7 mouse cellular contexts compared by ENCODE assay signal in genomic region chr15:81859330-81860255, GRCm38 (mm10). TPM values are rescaled to one million over a fixed set of nuclear protein-coding genes. Genes with fewer than 3 reads are reported as not detected.
DNase-seq lines count a peak whose midpoint lies in the region; ATAC-seq lines count a peak whose summit lies in the region.

No protein-coding gene starts in this region.

- no peaks in the 10 kb centered on the region for H3K27me3 ChIP-seq in embryonic facial prominence, embryonic 11.5 days (ENCODE audit: control insufficient read depth, insufficient read depth, low read length)
- H3K27me3 ChIP-seq in limb, embryonic 10.5 days (ENCODE audit: low read depth, poor library complexity, severe bottlenecking): no peaks in the 10 kb centered on the region
- no peaks in the 10 kb centered on the region for H3K27me3 ChIP-seq in midbrain, embryonic 13.5 days

- H3K4me2 ChIP-seq in embryonic facial prominence, embryonic 11.5 days (ENCODE audit: low read depth, low read length): peak overlapping the region; percentile 76
- peak overlapping the region; percentile 96 for H3K4me2 ChIP-seq in midbrain, embryonic 13.5 days (replicated peaks)

- peak; percentile 70 for ATAC-seq in embryonic facial prominence, embryonic 11.5 days (replicated peaks; ENCODE audit: insufficient number of reproducible peaks, low FRiP score, low TSS enrichment, low read depth)
- peak; percentile 49 for ATAC-seq in granulocyte monocyte progenitor cell, adult 5-6 weeks (replicated peaks; ENCODE audit: poor library complexity, severe bottlenecking)
- peak; percentile 80 for ATAC-seq in midbrain, embryonic 13.5 days

- peak overlapping the region; percentile 81 for H3K4me3 ChIP-seq in embryonic facial prominence, embryonic 11.5 days (ENCODE audit: low read depth, low read length)
- peak overlapping the region; percentile 95 for H3K4me3 ChIP-seq in limb, embryonic 10.5 days
- peak overlapping the region; percentile 94 for H3K4me3 ChIP-seq in midbrain, embryonic 13.5 days (replicated peaks)

- H3K27ac ChIP-seq in embryonic facial prominence, embryonic 11.5 days (replicated peaks; ENCODE audit: low read depth, low read length): peak overlapping the region; percentile 77
- H3K27ac ChIP-seq in limb, embryonic 10.5 days: peak overlapping the region; percentile 96
- H3K27ac ChIP-seq in midbrain, embryonic 13.5 days: peak overlapping the region; percentile 92

- no peaks in the 10 kb centered on the region for H3K4me1 ChIP-seq in embryonic facial prominence, embryonic 11.5 days (ENCODE audit: control insufficient read depth, insufficient read depth, low read length)
- peaks cover 38% of the 10 kb centered on the region for H3K4me1 ChIP-seq in limb, embryonic 10.5 days
- peaks cover 47% of the 10 kb centered on the region for H3K4me1 ChIP-seq in midbrain, embryonic 13.5 days (replicated peaks)

- no peaks in the 10 kb centered on the region for H3K36me3 ChIP-seq in embryonic facial prominence, embryonic 11.5 days (replicated peaks; ENCODE audit: control insufficient read depth, insufficient read depth, low read depth, low read length)
- peaks cover 20% of the 10 kb centered on the region for H3K36me3 ChIP-seq in limb, embryonic 10.5 days
- H3K36me3 ChIP-seq in midbrain, embryonic 13.5 days: peaks cover 10% of the 10 kb centered on the region

- H3K9me3 ChIP-seq in embryonic facial prominence, embryonic 11.5 days (replicated peaks; ENCODE audit: control insufficient read depth, low read length): no peaks in the 10 kb centered on the region
- H3K9me3 ChIP-seq in limb, embryonic 10.5 days (replicated peaks): no peaks in the 10 kb centered on the region
- no peaks in the 10 kb centered on the region for H3K9me3 ChIP-seq in midbrain, embryonic 13.5 days

- peak; percentile 85 for DNase-seq in adrenal gland, postnatal 10 days
- peak; percentile 95 for DNase-seq in embryonic facial prominence, embryonic 11.5 days (ENCODE audit: low spot score)
- DNase-seq in kidney, adult 11 months: peak; percentile 95
- peak; percentile 88 for DNase-seq in limb, embryonic 10.5 days (ENCODE audit: low spot score)
- peak; percentile 67 for DNase-seq in spleen, adult 12 weeks (ENCODE audit: low spot score)

- 0% methylated on average over 39 of the region's 39 CpGs for WGBS in embryonic facial prominence, embryonic 11.5 days
- whole genome bisulfite sequencing in limb, embryonic 10.5 days: under 1% methylated on average over 39 of the region's 39 CpGs
- under 1% methylated on average over 39 of the region's 39 CpGs for WGBS in midbrain, embryonic 13.5 days

- H3K9ac ChIP-seq in embryonic facial prominence, embryonic 11.5 days (replicated peaks; ENCODE audit: low read length): peak overlapping the region; percentile 83
- peak overlapping the region; percentile 86 for H3K9ac ChIP-seq in midbrain, embryonic 13.5 days (replicated peaks)

RNA-seq across cellular contexts. Expression of gene Tob2, which starts 1.0 kb away (rescaled TPM):
- 100 to 1,000 TPM; 108 to 183 TPM for total RNA-seq in adrenal gland, postnatal 10 days (2021)
- polyA plus RNA-seq in embryonic facial prominence, embryonic 11.5 days (2014; fragmentation: Nextera tagmentation; extraction: Ambion mirVana): 10.7 and 11.1 TPM in 2 replicates
- 35.0 and 39.6 TPM in 2 replicates for total RNA-seq in granulocyte monocyte progenitor cell, adult 5-6 weeks (2014; fragmentation: Nextera tagmentation)
- total RNA-seq in granulocyte monocyte progenitor cell, adult 5-6 weeks (2017): 14.7 and 19.3 TPM in 2 replicates
- 18.3 and 19.8 TPM in 2 replicates for polyA plus RNA-seq in limb, embryonic 10.5 days (2016; fragmentation: Nextera tagmentation; extraction: Ambion mirVana)
- polyA plus RNA-seq in midbrain, embryonic 13.5 days (2015; fragmentation: Nextera tagmentation; extraction: Ambion mirVana): 16.2 and 17.7 TPM in 2 replicates

RNA-seq across cellular contexts. Expression of gene Phf5a, which starts 12.1 kb away (rescaled TPM):
- total RNA-seq in adrenal gland, postnatal 10 days (2021): 10 to 100 TPM; 58.8 to 62.9 TPM
- polyA plus RNA-seq in embryonic facial prominence, embryonic 11.5 days (2014; fragmentation: Nextera tagmentation; extraction: Ambion mirVana): 194 and 213 TPM in 2 replicates
- total RNA-seq in granulocyte monocyte progenitor cell, adult 5-6 weeks (2014; fragmentation: Nextera tagmentation): 101 and 107 TPM in 2 replicates
- total RNA-seq in granulocyte monocyte progenitor cell, adult 5-6 weeks (2017): 79.2 and 148 TPM in 2 replicates
- polyA plus RNA-seq in limb, embryonic 10.5 days (2016; fragmentation: Nextera tagmentation; extraction: Ambion mirVana): 256 and 300 TPM in 2 replicates
- 136 and 149 TPM in 2 replicates for polyA plus RNA-seq in midbrain, embryonic 13.5 days (2015; fragmentation: Nextera tagmentation; extraction: Ambion mirVana)

RNA-seq across cellular contexts. Expression of gene Aco2, which starts 12.5 kb away (rescaled TPM):
- 1,000 to 10,000 TPM; 2,299 to 2,557 TPM for total RNA-seq in adrenal gland, postnatal 10 days (2021)
- 144 and 153 TPM in 2 replicates for polyA plus RNA-seq in embryonic facial prominence, embryonic 11.5 days (2014; fragmentation: Nextera tagmentation; extraction: Ambion mirVana)
- total RNA-seq in granulocyte monocyte progenitor cell, adult 5-6 weeks (2014; fragmentation: Nextera tagmentation): 123 and 126 TPM in 2 replicates
- total RNA-seq in granulocyte monocyte progenitor cell, adult 5-6 weeks (2017): 156 and 180 TPM in 2 replicates
- 170 and 172 TPM in 2 replicates for polyA plus RNA-seq in limb, embryonic 10.5 days (2016; fragmentation: Nextera tagmentation; extraction: Ambion mirVana)
- 220 and 221 TPM in 2 replicates for polyA plus RNA-seq in midbrain, embryonic 13.5 days (2015; fragmentation: Nextera tagmentation; extraction: Ambion mirVana)

RNA-seq across cellular contexts. Expression of gene Tef, which starts 57.4 kb away (rescaled TPM):
- 10 to 100 TPM; 68.4 to 74.1 TPM for total RNA-seq in adrenal gland, postnatal 10 days (2021)
- 11.4 and 13.1 TPM in 2 replicates for polyA plus RNA-seq in embryonic facial prominence, embryonic 11.5 days (2014; fragmentation: Nextera tagmentation; extraction: Ambion mirVana)
- 6.6 and 9.4 TPM in 2 replicates for total RNA-seq in granulocyte monocyte progenitor cell, adult 5-6 weeks (2014; fragmentation: Nextera tagmentation)
- 6.9 and 10.1 TPM in 2 replicates for total RNA-seq in granulocyte monocyte progenitor cell, adult 5-6 weeks (2017)
- 13.4 and 16.5 TPM in 2 replicates for polyA plus RNA-seq in limb, embryonic 10.5 days (2016; fragmentation: Nextera tagmentation; extraction: Ambion mirVana)
- 21.5 and 23.3 TPM in 2 replicates for polyA plus RNA-seq in midbrain, embryonic 13.5 days (2015; fragmentation: Nextera tagmentation; extraction: Ambion mirVana)

Comparison
In these comparisons a context has a peak if more than half of its experiments do, and no peak if none do; other contexts are left out.
1. Peak in every context shown above with its lines: DNase-seq, ATAC-seq, H3K4me3 ChIP-seq and H3K27ac ChIP-seq.